Mouse (Mus musculus) heart, adult 2 months (tissue): ENCODE measurements around the gene P2rx4. TPM values are rescaled to one million over a fixed set of nuclear protein-coding genes. Genes with fewer than 3 reads are reported as not detected.

ENCODE experiments used
- DNase-seq, 2 experiments: peaks; one replicate each; pipeline ENCODE4 v3.0.0; 2021
- H3K27ac ChIP-seq: fragments of 200-600 bp; 2 replicates; pipeline ENCODE4 v1.8.1; 2022
- H3K27me3 ChIP-seq: fragments of 200-500 bp; 2 replicates; pipeline ENCODE4 v1.6.1; 2012; ENCODE audit warnings: mild to moderate bottlenecking, low read length, inconsistent platforms, mixed read lengths; ENCODE audit not compliant: control insufficient read depth, insufficient read depth
- H3K36me3 ChIP-seq: fragments of 200-500 bp; 2 replicates; pipeline ENCODE4 v1.6.1; 2012; ENCODE audit warnings: low read length, inconsistent platforms; ENCODE audit not compliant: control insufficient read depth, insufficient read depth
- H3K4me1 ChIP-seq: fragments of 200-500 bp; 2 replicates; pipeline ENCODE4 v1.6.1; 2011; ENCODE audit warnings: low read length; ENCODE audit not compliant: control insufficient read depth, insufficient read depth
- H3K4me3 ChIP-seq: fragments of 200-600 bp; 2 replicates; pipeline ENCODE4 v1.8.1; 2022
- H3K79me2 ChIP-seq: fragments of 200-500 bp; replicated peaks from 2 replicates; pipeline ENCODE4 v1.6.1; 2012; ENCODE audit warnings: mild to moderate bottlenecking, inconsistent platforms, low read length, moderate library complexity, mixed read lengths; ENCODE audit not compliant: control insufficient read depth, insufficient read depth
- H3K9ac ChIP-seq: fragments of 200-500 bp; 2 replicates; pipeline ENCODE4 v1.6.1; 2012; ENCODE audit warnings: low read depth, mild to moderate bottlenecking, control low read depth, inconsistent platforms, low read length, mixed read lengths
- CTCF ChIP-seq: fragments of 200-600 bp; IDR thresholded peaks from 2 replicates; pipeline ENCODE4 v1.8.1; 2022; ENCODE audit warnings: antibody characterized with exemption, mild to moderate bottlenecking, moderate library complexity
- EP300 ChIP-seq: fragments of 200-500 bp; IDR thresholded peaks from 2 replicates; pipeline ENCODE4 v1.6.1; 2011; ENCODE audit warnings: low read depth, low read length, control low read depth; ENCODE audit not compliant: insufficient read depth
- POLR2A ChIP-seq: fragments of 200-500 bp; IDR thresholded peaks from 2 replicates; pipeline ENCODE4 v1.6.1; 2011; ENCODE audit warnings: mild to moderate bottlenecking, low read depth, low read length, control low read depth; ENCODE audit not compliant: insufficient read depth
- WGBS: fragments of 180-500 bp; shearing (Covaris S2); methylation state at CpG from one replicate; pipeline ENCODE4 v1.1.7; 2018; 5-methylcytosine and 5-hydroxymethylcytosine counted together
- intact Hi-C: fragments of 180-260 bp; cut with DNase I; formaldehyde crosslinking; loops from one replicate; pipeline ENCODE4 v1.15.1; 2025
- polyA plus RNA-seq: library from polyadenylated mRNA; depleted of rRNA; stranded (reverse); fragments of >200 nt; gene quantifications from 2 replicates; pipeline ENCODE4 v1.2.3, GENCODE M21; 2012
- total RNA-seq, 2 experiments: library from RNA; stranded (reverse); gene quantifications; 2 replicates each; pipeline ENCODE4 v1.2.3; 2021

Gene P2rx4
- total and polyA plus RNA-seq, 3 experiments, result 17.4 to 28.9 (median 19.0) TPM

- H3K79me2 ChIP-seq, result no peaks in the 10 kb centered on the region
These were observed 20.0 kb upstream of the P2rx4 start for GRCm38 (mm10) chr5:122687391-122687790.

DNA sequence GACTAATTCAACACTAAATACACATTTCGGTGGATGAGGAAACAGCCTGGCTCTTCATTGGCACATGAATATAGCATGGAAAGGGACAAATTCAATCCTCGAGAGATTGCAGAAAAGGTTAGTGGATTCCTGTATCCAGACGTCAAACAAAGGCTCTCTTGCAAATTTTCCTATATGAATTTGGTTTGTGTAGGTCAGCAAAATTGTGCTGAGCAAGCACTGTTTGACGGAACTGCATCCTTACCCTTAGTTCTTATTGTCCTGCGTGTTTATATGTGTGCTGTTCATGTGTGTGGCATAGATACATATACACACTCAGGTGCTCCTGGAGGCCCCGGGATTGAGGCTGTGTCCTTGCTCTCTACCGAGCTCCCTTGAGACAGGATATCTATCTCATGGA is 18.2 kb upstream of the P2rx4 start:
- no peaks in the 10 kb centered on the region for H3K79me2 ChIP-seq
- DNase-seq, result no peak
- no peak overlapping the region for H3K9ac ChIP-seq
- no peak overlapping the region for H3K4me3 ChIP-seq
- intact Hi-C loops, result no loop called here
- no peaks in the 10 kb centered on the region for H3K27me3 ChIP-seq
- H3K36me3 ChIP-seq, result no peaks in the 10 kb centered on the region
- H3K27ac ChIP-seq, result no peak overlapping the region
- WGBS, result 83% methylated on average over 7 of the region's 7 CpGs
- TF ChIP-seq POLR2A, result no peak
- H3K4me1 ChIP-seq, result peaks cover 3% of the 10 kb centered on the region; the same call in 1 of the 2 replicates

More at GRCm38 (mm10) chr5:122687391-122687790, 20.0 kb upstream of the P2rx4 start:
- H3K9ac ChIP-seq, result no peak overlapping the region
- H3K4me1 ChIP-seq, result no peaks in the 10 kb centered on the region
- WGBS, result 61% methylated on average over 4 of the region's 4 CpGs
- TF ChIP-seq CTCF (no peak), POLR2A (no peak), EP300 (no peak)
- intact Hi-C loops, result no loop called here
- H3K36me3 ChIP-seq, result no peaks in the 10 kb centered on the region
- DNase-seq, result no peak
- H3K27me3 ChIP-seq, result no peaks in the 10 kb centered on the region
- H3K27ac ChIP-seq, result no peak overlapping the region
- H3K4me3 ChIP-seq, result no peak overlapping the region

GRCm38 (mm10) chr5:122690486-122690885 is 16.9 kb upstream of the P2rx4 start:
- no peaks in the 10 kb centered on the region for H3K36me3 ChIP-seq
- H3K4me1 ChIP-seq, result peaks cover 3% of the 10 kb centered on the region; the same call in 1 of the 2 replicates
- no peaks in the 10 kb centered on the region for H3K27me3 ChIP-seq
- intact Hi-C loops, result no loop called here
- H3K27ac ChIP-seq, result no peak overlapping the region
- TF ChIP-seq EP300, result no peak
- no peak for TF ChIP-seq CTCF
- no peak for TF ChIP-seq POLR2A
- DNase-seq, result no peak
- H3K79me2 ChIP-seq, result no peaks in the 10 kb centered on the region
- no peak overlapping the region for H3K4me3 ChIP-seq
- WGBS, result 48% methylated on average over 6 of the region's 6 CpGs
- H3K9ac ChIP-seq, result no peak overlapping the region

- Histone ChIP-seq H3K36me3 (no peaks in the 10 kb centered on the region), H3K4me3 (no peak overlapping the region), H3K9ac (no peak overlapping the region), H3K4me1 (peaks cover 3% of the 10 kb centered on the region; the same call in 1 of the 2 replicates), H3K27me3 (no peaks in the 10 kb centered on the region), H3K79me2 (no peaks in the 10 kb centered on the region), H3K27ac (peak overlapping the region; percentile 55)
- intact Hi-C loops, result no loop called here
- peak in 1 of 2 experiments; percentile 12 for DNase-seq
- no peak for TF ChIP-seq POLR2A
- no peak for TF ChIP-seq CTCF
- no peak for TF ChIP-seq EP300
- WGBS, result 28% methylated on average over 13 of the region's 13 CpGs
These were observed 13.7 kb upstream of the P2rx4 start for GRCm38 (mm10) chr5:122693431-122694207.

GRCm38 (mm10) chr5:122695516-122695915 is 11.8 kb upstream of the P2rx4 start:
- intact Hi-C loops, result no loop called here
- no peaks in the 10 kb centered on the region for H3K36me3 ChIP-seq
- no peaks in the 10 kb centered on the region for H3K27me3 ChIP-seq
- DNase-seq, result no peak
- 90% methylated on average over 8 of the region's 8 CpGs for WGBS
- TF ChIP-seq POLR2A, result no peak
- TF ChIP-seq EP300, result no peak
- no peak for TF ChIP-seq CTCF
- no peak overlapping the region for H3K4me3 ChIP-seq
- no peak overlapping the region for H3K27ac ChIP-seq
- H3K79me2 ChIP-seq, result no peaks in the 10 kb centered on the region
- H3K9ac ChIP-seq, result no peak overlapping the region
- peaks cover 3% of the 10 kb centered on the region for H3K4me1 ChIP-seq

- Histone ChIP-seq H3K27me3 (no peaks in the 10 kb centered on the region), H3K9ac (no peak overlapping the region; the same call in 1 of the 2 replicates), H3K27ac (no peak overlapping the region; the same call in 1 of the 2 replicates), H3K4me3 (no peak overlapping the region), H3K36me3 (no peaks in the 10 kb centered on the region), H3K4me1 (peaks cover 3% of the 10 kb centered on the region), H3K79me2 (no peaks in the 10 kb centered on the region)
- peak in 1 of 2 experiments; percentile 21 for DNase-seq
- WGBS, result 61% methylated on average over 10 of the region's 10 CpGs
- TF ChIP-seq CTCF (no peak), EP300 (no peak), POLR2A (no peak)
- intact Hi-C loops, result no loop called here
These were observed 9.2 kb upstream of the P2rx4 start for GRCm38 (mm10) chr5:122698041-122698700.
